Mouse (Mus musculus): ENCODE measurements around the gene Gabrb1.

GRCm38 (mm10) chr5:72133906-72134305 lies 476.0 kb downstream of the Gabrb1 start:
- no peak for TF ChIP-seq GATA1 (IDR thresholded peaks at IDR 0.05; ENCODE audit: borderline replicate concordance, low read length)
- no peak for TF ChIP-seq CTCF (IDR thresholded peaks at IDR 0.05; ENCODE audit: low read depth, low read length)

All from G1E (cell line).